Mouse (Mus musculus) G1E (cell line): ENCODE measurements at regions not wholly inside any gene's neighbourhood (a gene's known extent, or its start where the extent isn't known, plus 50 kb on each side); places are given as distances from the start of the nearest gene placed in this dataset.

Experiments
- CTCF ChIP-seq: IDR thresholded peaks from 2 replicates; pipeline ENCODE4 v1.5.1; 2012; ENCODE audit warnings: low read depth, low read length, inconsistent platforms, mixed read lengths
- GATA1 ChIP-seq: IDR thresholded peaks from 2 replicates; pipeline ENCODE4 v1.6.1; 2012; ENCODE audit warnings: borderline replicate concordance, low read length, inconsistent platforms, mixed read lengths

DNA sequence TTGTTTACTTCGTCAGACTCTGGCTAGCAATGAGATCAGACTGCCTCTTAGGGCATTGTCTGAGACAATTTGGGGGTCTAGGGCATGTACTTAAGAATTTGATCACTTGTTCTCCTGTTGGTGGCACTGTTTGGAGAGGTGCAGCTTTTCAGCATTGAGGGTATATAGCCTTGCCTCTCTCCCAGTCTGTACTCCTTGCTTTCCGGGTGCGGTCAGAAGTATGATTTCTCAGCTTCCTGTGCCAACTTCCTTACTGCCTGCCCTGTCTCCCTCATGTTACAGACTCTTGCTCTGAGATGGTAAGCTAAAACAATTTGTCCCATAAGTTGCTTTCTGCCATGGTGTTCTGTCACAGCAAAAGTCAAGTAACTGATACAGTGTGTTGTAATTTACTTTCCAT is 124.7 kb upstream of the Arg1 start:
- TF ChIP-seq CTCF (no peak), GATA1 (no peak)
